Mouse (Mus musculus): Measurements from ENCODE around the gene Card10.

GRCm38 (mm10) chr15:78796196-78797059 is 6.4 kb downstream of the Card10 start:
- TF ChIP-seq POLR2A (IDR thresholded peaks at IDR 0.05; ENCODE audit: borderline replicate concordance, insufficient read depth, low read length) (no peak), CTCF (IDR thresholded peaks at IDR 0.05; ENCODE audit: borderline replicate concordance, insufficient read depth, low read depth, low read length) (no peak)

Measured in cerebellum, adult 2 months (tissue).